In the genomic region with DNA sequence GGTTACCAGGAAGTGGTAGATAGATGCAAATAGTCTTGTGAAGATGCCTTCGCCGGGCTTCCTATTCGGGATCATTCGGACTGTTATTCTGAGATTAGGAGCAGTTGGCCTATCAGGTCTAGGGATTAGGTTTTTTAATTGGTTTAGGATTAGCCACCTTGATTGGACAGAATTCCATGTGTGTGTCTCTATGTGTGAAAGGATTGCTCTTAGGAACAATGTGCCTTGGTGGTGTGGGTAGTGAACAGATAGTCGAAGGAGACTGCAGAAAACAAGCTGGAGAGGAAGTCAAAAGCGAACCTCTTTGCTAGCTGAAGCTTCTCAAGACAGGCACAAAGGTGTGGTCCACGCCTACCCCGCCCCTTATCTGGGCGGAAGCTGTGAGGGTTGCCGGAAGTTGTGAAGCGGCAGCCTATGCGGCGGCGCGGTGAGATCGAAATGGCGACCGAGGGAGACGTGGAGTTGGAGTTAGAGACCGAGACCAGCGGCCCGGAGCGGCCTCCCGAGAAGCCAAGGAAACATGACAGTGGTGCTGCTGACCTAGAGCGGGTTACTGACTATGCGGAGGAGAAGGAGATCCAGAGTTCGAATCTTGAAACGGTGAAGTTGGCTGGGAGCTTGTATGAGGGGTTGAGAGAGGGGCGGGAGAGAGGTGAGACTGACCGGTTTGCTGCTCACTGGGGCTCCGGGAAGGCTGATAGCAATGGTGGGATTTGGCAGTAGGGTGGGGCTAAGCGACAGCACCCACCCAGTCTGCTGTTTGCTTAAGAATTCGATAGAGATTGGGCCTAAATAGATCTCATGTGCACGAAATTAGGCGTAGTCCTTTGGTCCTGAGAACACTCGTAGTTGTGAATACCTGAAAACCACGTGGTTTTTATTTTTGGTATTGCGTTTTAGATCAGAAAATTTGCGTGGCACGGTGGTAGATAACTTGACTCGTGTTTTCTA, we compare ENCODE assay signal across 8 mouse cellular contexts. TPM values are rescaled to one million over a fixed set of nuclear protein-coding genes. Genes with fewer than 3 reads are reported as not detected.
DNase-seq lines count a peak whose midpoint lies in the region; ATAC-seq and TF ChIP-seq lines count a peak whose summit lies in the region.

A gene (minus strand): TSS at position 90 of the 951 bp plus-strand sequence.

- H3K36me3 ChIP-seq in erythroblast, embryonic 14.5 days (ENCODE audit: control insufficient read depth) = peaks cover 55% of the 10 kb centered on the region
- H3K36me3 ChIP-seq in heart, embryonic 11.5 days (ENCODE audit: control insufficient read depth, insufficient read depth, low read length) = peaks cover 8% of the 10 kb centered on the region; the same call in 1 of the 2 replicates
- H3K36me3 ChIP-seq in kidney, embryonic 16.5 days (ENCODE audit: insufficient read depth, low read length) = peaks cover 26% of the 10 kb centered on the region
- H3K36me3 ChIP-seq in liver, adult 2 months (ENCODE audit: control insufficient read depth, insufficient read depth, low read length) = peaks cover 19% of the 10 kb centered on the region

- peak within 1 kb of the TSS; percentile 79 for H3K4me3 ChIP-seq in erythroblast, embryonic 14.5 days (replicated peaks)
- peak within 1 kb of the TSS; percentile 85 for H3K4me3 ChIP-seq in heart, embryonic 11.5 days (ENCODE audit: low read depth, low read length)
- peak within 1 kb of the TSS; percentile 74 for H3K4me3 ChIP-seq in kidney, embryonic 16.5 days (ENCODE audit: low read length)
- peak within 1 kb of the TSS; percentile 94 for H3K4me3 ChIP-seq in liver, adult 2 months (ENCODE audit: insufficient read depth, low read depth, low read length)

- no peaks in the 10 kb centered on the region for H3K9me3 ChIP-seq in erythroblast, embryonic 14.5 days (ENCODE audit: control insufficient read depth, low read length)
- no peaks in the 10 kb centered on the region for H3K9me3 ChIP-seq in heart, embryonic 11.5 days (replicated peaks; ENCODE audit: control insufficient read depth, low read length)
- no peaks in the 10 kb centered on the region for H3K9me3 ChIP-seq in kidney, embryonic 16.5 days (ENCODE audit: low read length)

- peak; percentile 83 for ATAC-seq in heart, embryonic 11.5 days (replicated peaks; ENCODE audit: insufficient number of reproducible peaks, low FRiP score, low TSS enrichment)
- peak; percentile 93 for ATAC-seq in kidney, embryonic 16.5 days (ENCODE audit: low FRiP score, low TSS enrichment)
- peak; percentile 95 for ATAC-seq in monocyte, adult 5-6 weeks (replicated peaks; ENCODE audit: insufficient number of reproducible peaks, low FRiP score, low TSS enrichment, poor library complexity, severe bottlenecking)

- DNase-seq in CD4-positive, CD25-positive, alpha-beta regulatory T cell, adult 2 months (ENCODE audit: low read depth, low spot score) = peak; percentile 94
- DNase-seq in brain, embryonic 18.5 days (ENCODE audit: low read depth, low spot score) = peak; percentile 76
- DNase-seq in liver, adult 2 months (ENCODE audit: extremely low read depth, low read depth, low spot score) = peak; percentile 78
- DNase-seq in spleen, postnatal 36 days (ENCODE audit: low spot score in 2 of 2) = peak; percentile 92 to 93

- peak within 1 kb of the TSS; percentile 75 for H3K4me2 ChIP-seq in heart, embryonic 11.5 days
- H3K4me2 ChIP-seq in kidney, embryonic 16.5 days (replicated peaks; ENCODE audit: low read depth, low read length) = peak within 1 kb of the TSS; percentile 74

- 3% methylated on average over 41 of the region's 41 CpGs for WGBS in heart, embryonic 11.5 days (ENCODE audit: insufficient replicate concordance)
- WGBS in kidney, embryonic 16.5 days = 4% methylated on average over 41 of the region's 41 CpGs
- 4% methylated on average over 41 of the region's 41 CpGs for WGBS in liver, adult 2 months

- peak within 1 kb of the TSS; percentile 81 for H3K27ac ChIP-seq in heart, embryonic 11.5 days (ENCODE audit: low read depth, low read length)
- H3K27ac ChIP-seq in kidney, embryonic 16.5 days (ENCODE audit: low read length) = peak within 1 kb of the TSS; percentile 81
- H3K27ac ChIP-seq in liver, adult 2 months (replicated peaks; ENCODE audit: insufficient read depth, low read depth, low read length) = peak within 1 kb of the TSS; percentile 82

- H3K4me1 ChIP-seq in erythroblast, embryonic 14.5 days (ENCODE audit: control insufficient read depth) = peaks cover 37% of the 10 kb centered on the region
- peaks cover 14% of the 10 kb centered on the region for H3K4me1 ChIP-seq in heart, embryonic 11.5 days (ENCODE audit: control insufficient read depth, insufficient read depth, low read length)
- H3K4me1 ChIP-seq in kidney, embryonic 16.5 days (ENCODE audit: insufficient read depth, low read length) = peaks cover 16% of the 10 kb centered on the region
- peaks cover 8% of the 10 kb centered on the region for H3K4me1 ChIP-seq in liver, adult 2 months (ENCODE audit: control insufficient read depth, insufficient read depth, low read length)

- peak within 1 kb of the TSS; percentile 86 for H3K9ac ChIP-seq in heart, embryonic 11.5 days (ENCODE audit: low read depth, low read length)
- peak within 1 kb of the TSS; percentile 78 for H3K9ac ChIP-seq in kidney, embryonic 16.5 days (replicated peaks; ENCODE audit: low read length)
- peak within 1 kb of the TSS; percentile 90 for H3K9ac ChIP-seq in liver, adult 2 months (ENCODE audit: low read depth, low read length)

- H3K79me2 ChIP-seq in liver, adult 2 months (ENCODE audit: control insufficient read depth, insufficient read depth, low read length) = no peaks in the 10 kb centered on the region; the same call in 1 of the 2 replicates

- TF ChIP-seq CTCF in liver, adult 2 months (IDR thresholded peaks at IDR 0.05; ENCODE audit: low read depth, low read length) = no peak

- no peaks in the 10 kb centered on the region for H3K27me3 ChIP-seq in erythroblast, embryonic 14.5 days (ENCODE audit: control insufficient read depth)
- H3K27me3 ChIP-seq in heart, embryonic 11.5 days (ENCODE audit: control insufficient read depth, insufficient read depth, low read length) = no peaks in the 10 kb centered on the region
- H3K27me3 ChIP-seq in kidney, embryonic 16.5 days (ENCODE audit: insufficient read depth, low read length) = no peaks in the 10 kb centered on the region
- H3K27me3 ChIP-seq in liver, adult 2 months (ENCODE audit: control insufficient read depth, insufficient read depth, low read length) = no peaks in the 10 kb centered on the region

- TF ChIP-seq POLR2A in liver, adult 2 months (IDR thresholded peaks at IDR 0.05; ENCODE audit: extremely low read depth, insufficient read depth, low read length) = peak; percentile 63

RNA-seq across cellular contexts. Expression of the gene that starts here (rescaled TPM):
- polyA plus RNA-seq in erythroblast, embryonic 14.5 days (2012) = 0.04 TPM in 1 of 2 replicates, not detected in the other
- 0.07 TPM in 1 of 2 replicates, not detected in the other for polyA plus RNA-seq in heart, embryonic 11.5 days (2014; fragmentation: Nextera tagmentation; extraction: Ambion mirVana)
- polyA plus RNA-seq in kidney, embryonic 16.5 days (2015; fragmentation: Nextera tagmentation; extraction: Ambion mirVana) = 0.09 and 0.18 TPM in 2 replicates
- total RNA-seq in liver, adult 2 months (2014; rRNA removed) = not detected in 2 replicates
- polyA plus RNA-seq in liver, adult 2 months (2012; rRNA removed) = 0.11 TPM in 2 replicates
- total RNA-seq in monocyte, adult 5-6 weeks (2017) = 6.2 to 6.5 TPM (median 6.3 TPM) in 3 replicates

Comparison
In these comparisons a context has a peak if more than half of its experiments do, and no peak if none do; other contexts are left out.
1. Peak in every context shown above with its lines: DNase-seq, ATAC-seq, H3K4me3 ChIP-seq and H3K27ac ChIP-seq.
2. Peak in ATAC-seq, H3K4me3 ChIP-seq, H3K27ac ChIP-seq, H3K9ac ChIP-seq and H3K4me2 ChIP-seq in heart, embryonic 11.5 days; RNA of the gene not detected or under 1 TPM.
3. Peak in ATAC-seq, H3K4me3 ChIP-seq, H3K27ac ChIP-seq, H3K9ac ChIP-seq and H3K4me2 ChIP-seq in kidney, embryonic 16.5 days; RNA of the gene not detected or under 1 TPM.
4. Peak in DNase-seq, H3K4me3 ChIP-seq, H3K27ac ChIP-seq and H3K9ac ChIP-seq in liver, adult 2 months; RNA of the gene not detected or under 1 TPM.